Mouse (Mus musculus): Measurements from ENCODE around the gene Coro2a.

Gene Coro2a

GRCm38 (mm10) chr4:46558672-46559667 is 43.0 kb downstream of the Coro2a start:
- DNase-seq (ENCODE audit: low spot score) = no peak

- DNase-seq (ENCODE audit: low spot score) = no peak
Measured at GRCm38 (mm10) chr4:46556933-46557332, 45.1 kb downstream of the Coro2a start.

GRCm38 (mm10) chr4:46555762-46556161 is 46.2 kb downstream of the Coro2a start:
- peak; percentile 55 for DNase-seq (ENCODE audit: low spot score)

- peak; percentile 50 for DNase-seq (ENCODE audit: low spot score)
Measured at GRCm38 (mm10) chr4:46554295-46555069, 47.5 kb downstream of the Coro2a start.

- peak; percentile 87 for DNase-seq (ENCODE audit: low spot score)
Measured at GRCm38 (mm10) chr4:46553864-46554263, 48.1 kb downstream of the Coro2a start.

- DNase-seq (ENCODE audit: low spot score) = no peak
Measured at GRCm38 (mm10) chr4:46550406-46550805, 51.6 kb downstream of the Coro2a start.

- no peak for DNase-seq (ENCODE audit: low spot score)
Measured at GRCm38 (mm10) chr4:46549979-46550378, 52.0 kb downstream of the Coro2a start.

GRCm38 (mm10) chr4:46546709-46547108 is 55.3 kb downstream of the Coro2a start:
- DNase-seq (ENCODE audit: low spot score) = no peak

GRCm38 (mm10) chr4:46545498-46545897 is 56.5 kb downstream of the Coro2a start:
- peak; percentile 55 for DNase-seq (ENCODE audit: low spot score)

- no peak for DNase-seq (ENCODE audit: low spot score)
Measured at GRCm38 (mm10) chr4:46544313-46544712, 57.7 kb downstream of the Coro2a start.

- DNase-seq (ENCODE audit: low spot score) = no peak
Measured at GRCm38 (mm10) chr4:46543366-46544050, 58.5 kb downstream of the Coro2a start.

GRCm38 (mm10) chr4:46541707-46542106 is 60.3 kb downstream of the Coro2a start:
- DNase-seq (ENCODE audit: low spot score) = no peak

- DNase-seq (ENCODE audit: low spot score) = no peak
Measured at GRCm38 (mm10) chr4:46539167-46539566, 62.8 kb downstream of the Coro2a start.

GRCm38 (mm10) chr4:46535840-46536361 is 66.1 kb downstream of the Coro2a start, which contains the start of gene Trim14:
Gene Trim14 (minus strand): TSS chr4:46536141.
- peak; percentile 55 for DNase-seq (ENCODE audit: low spot score)

GRCm38 (mm10) chr4:46535094-46535830 is 66.7 kb downstream of the Coro2a start:
- DNase-seq (ENCODE audit: low spot score) = peak; percentile 46

GRCm38 (mm10) chr4:46533934-46534720 is 67.9 kb downstream of the Coro2a start:
- DNase-seq (ENCODE audit: low spot score) = peak; percentile 32

- DNase-seq (ENCODE audit: low spot score) = no peak
Measured at GRCm38 (mm10) chr4:46532926-46533325, 69.1 kb downstream of the Coro2a start.

- DNase-seq (ENCODE audit: low spot score) = no peak
Measured at GRCm38 (mm10) chr4:46532511-46532910, 69.5 kb downstream of the Coro2a start.

- DNase-seq (ENCODE audit: low spot score) = no peak
Measured at GRCm38 (mm10) chr4:46529722-46530121, 72.3 kb downstream of the Coro2a start.

- DNase-seq (ENCODE audit: low spot score) = no peak
Measured at GRCm38 (mm10) chr4:46527558-46527926, 74.5 kb downstream of the Coro2a start.

Measured in lung, postnatal 25 days (tissue).